Mouse (Mus musculus) C2C12 (cell line): ENCODE measurements around the gene Naxd. TPM values are rescaled to one million over a fixed set of nuclear protein-coding genes. Genes with fewer than 3 reads are reported as not detected.

Experiments
- H3K27me3 ChIP-seq: one replicate; pipeline ENCODE4 v1.6.1; 2011; ENCODE audit not compliant: control insufficient read depth, insufficient read depth, insufficient read length
- H3K36me3 ChIP-seq: one replicate; pipeline ENCODE4 v1.6.1; 2011; ENCODE audit not compliant: control insufficient read depth, insufficient read depth
- H3K4me3 ChIP-seq: one replicate; pipeline ENCODE4 v1.5.1; 2011; ENCODE audit warnings: mild to moderate bottlenecking, control low read depth; ENCODE audit not compliant: poor library complexity, insufficient read depth, severe bottlenecking
- H3K79me2 ChIP-seq: one replicate; pipeline ENCODE4 v1.6.1; 2011; ENCODE audit not compliant: control insufficient read depth, insufficient read depth
- H3K79me3 ChIP-seq: one replicate; pipeline ENCODE4 v1.6.1; 2011; ENCODE audit warnings: low read depth, control low read depth
- H3ac ChIP-seq: one replicate; pipeline ENCODE3; 2011; ENCODE audit warnings: low read depth; ENCODE audit not compliant: control insufficient read depth, insufficient read length
- CEBPB ChIP-seq: IDR thresholded peaks from one replicate; pipeline ENCODE4 v1.6.1; 2011; ENCODE audit warnings: low read depth, mild to moderate bottlenecking, control low read depth, moderate library complexity
- CTCF ChIP-seq: IDR thresholded peaks from one replicate; pipeline ENCODE4 v1.5.1; 2011; ENCODE audit not compliant: control insufficient read depth, insufficient read depth, insufficient read length
- FOSL1 ChIP-seq: IDR thresholded peaks from one replicate; pipeline ENCODE4 v1.8.0; 2011; ENCODE audit warnings: mild to moderate bottlenecking, low read length; ENCODE audit not compliant: poor library complexity, insufficient read depth, severe bottlenecking
- MAX ChIP-seq: IDR thresholded peaks from one replicate; pipeline ENCODE4 v1.6.1; 2011; ENCODE audit warnings: mild to moderate bottlenecking, control low read depth
- MYOD1 ChIP-seq: IDR thresholded peaks from one replicate; pipeline ENCODE4 v1.6.1; 2011; ENCODE audit warnings: low read depth; ENCODE audit not compliant: control insufficient read depth, insufficient read length
- MYOG ChIP-seq: IDR thresholded peaks from one replicate; pipeline ENCODE4 v1.6.1; 2011; ENCODE audit not compliant: control insufficient read depth, insufficient read length; ENCODE audit errors: extremely low read depth
- USF1 ChIP-seq: IDR thresholded peaks from one replicate; pipeline ENCODE4 v1.6.1; 2011; ENCODE audit warnings: low read depth, mild to moderate bottlenecking, control low read depth, moderate library complexity
- polyA plus RNA-seq: library from polyadenylated mRNA; unstranded; fragments of >200 nt; fragmentation: generic; extraction: Trizol; gene quantifications from one replicate; pipeline ENCODE4 v1.2.1, GENCODE M21; 2012; ENCODE audit warnings: missing spikeins

Gene Naxd
- polyA plus RNA-seq, 1 experiment, result 51.0 TPM

DNA sequence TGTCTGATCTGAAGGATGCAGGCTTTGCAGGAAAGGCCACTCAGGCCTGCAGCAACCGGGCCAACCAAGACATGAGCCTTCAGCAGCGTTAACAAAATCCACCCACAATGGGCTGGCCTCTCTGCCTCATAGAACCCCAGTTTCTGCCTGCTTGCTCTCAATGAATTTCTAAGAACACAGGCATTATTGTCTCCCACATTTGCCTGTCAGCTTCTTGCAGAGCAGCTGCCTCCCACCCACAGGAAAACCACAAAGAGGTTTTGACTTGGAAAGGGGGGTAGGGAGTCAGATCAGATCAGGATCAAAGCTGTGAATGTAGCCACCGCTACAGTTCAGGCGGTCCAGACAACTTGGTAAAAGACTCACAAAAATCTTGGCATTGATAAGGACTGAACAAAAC lies 44.3 kb upstream of the Naxd start:
- H3K36me3 ChIP-seq, result peaks cover 3% of the 10 kb centered on the region
- H3K27me3 ChIP-seq, result no peaks in the 10 kb centered on the region
- H3K79me3 ChIP-seq, result no peaks in the 10 kb centered on the region
- TF ChIP-seq MYOG, result no peak
- no peak for TF ChIP-seq CEBPB
- TF ChIP-seq USF1, result no peak
- no peak for TF ChIP-seq MAX
- peak; percentile 31 for TF ChIP-seq MYOD1
- no peak for TF ChIP-seq FOSL1
- H3ac ChIP-seq, result no peak overlapping the region
- no peak overlapping the region for H3K4me3 ChIP-seq
- no peaks in the 10 kb centered on the region for H3K79me2 ChIP-seq

DNA sequence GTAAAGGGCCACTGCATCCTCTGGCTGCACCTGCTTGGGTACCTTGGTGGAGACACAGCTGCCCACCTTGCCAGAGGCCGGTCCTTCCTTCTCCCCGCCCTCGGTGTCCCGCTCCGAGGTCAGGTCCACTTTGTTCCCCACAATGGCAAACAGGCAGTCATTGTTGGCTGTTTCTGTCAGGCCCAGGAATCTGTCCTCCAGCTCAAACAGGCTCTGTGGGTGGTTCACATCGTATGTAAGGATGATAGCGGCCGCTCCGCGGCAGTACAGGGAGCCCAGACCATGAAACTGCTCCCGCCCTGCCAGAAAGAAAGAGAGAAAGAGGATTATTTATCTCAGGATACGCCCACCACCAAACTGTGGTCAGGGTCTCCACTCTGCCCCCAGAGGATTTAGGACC lies 43.1 kb upstream of the Naxd start:
- Histone ChIP-seq H3ac (no peak overlapping the region), H3K79me2 (no peaks in the 10 kb centered on the region), H3K36me3 (no peaks in the 10 kb centered on the region), H3K79me3 (no peaks in the 10 kb centered on the region), H3K27me3 (no peaks in the 10 kb centered on the region), H3K4me3 (no peak overlapping the region)
- TF ChIP-seq USF1, result no peak
- TF ChIP-seq MYOD1, result no peak
- no peak for TF ChIP-seq CEBPB
- TF ChIP-seq FOSL1, result no peak
- no peak for TF ChIP-seq MYOG
- TF ChIP-seq CTCF, result no peak
- no peak for TF ChIP-seq MAX

DNA sequence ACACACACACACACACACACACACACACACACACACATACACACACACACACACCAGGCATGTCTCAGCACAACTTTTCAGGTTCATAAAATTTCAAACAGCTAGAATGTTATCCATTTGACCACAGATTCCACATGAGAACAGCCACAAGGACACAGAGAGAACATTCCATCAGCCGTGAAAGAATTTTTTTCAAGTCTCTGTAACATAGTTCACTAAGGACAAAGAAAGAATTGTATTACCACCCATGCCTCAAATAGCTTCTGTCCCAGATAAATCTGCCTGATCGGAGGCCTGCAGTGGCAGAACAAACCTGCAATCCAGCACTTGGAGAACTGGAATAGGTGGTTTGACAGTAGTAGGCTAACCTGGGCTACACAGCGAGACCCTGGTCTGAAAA lies 40.0 kb upstream of the Naxd start:
- no peaks in the 10 kb centered on the region for H3K36me3 ChIP-seq
- no peak overlapping the region for H3K4me3 ChIP-seq
- TF ChIP-seq USF1 (no peak), MAX (no peak), MYOG (no peak), MYOD1 (no peak), CEBPB (no peak), CTCF (no peak), FOSL1 (no peak)
- no peaks in the 10 kb centered on the region for H3K79me2 ChIP-seq
- no peaks in the 10 kb centered on the region for H3K27me3 ChIP-seq
- no peaks in the 10 kb centered on the region for H3K79me3 ChIP-seq
- H3ac ChIP-seq, result no peak overlapping the region

GRCm38 (mm10) chr8:11457981-11458836 lies 39.1 kb upstream of the Naxd start:
- Histone ChIP-seq H3K27me3 (no peaks in the 10 kb centered on the region), H3K79me3 (no peaks in the 10 kb centered on the region), H3ac (no peak overlapping the region), H3K36me3 (no peaks in the 10 kb centered on the region), H3K4me3 (no peak overlapping the region), H3K79me2 (no peaks in the 10 kb centered on the region)
- no peak for TF ChIP-seq CTCF
- no peak for TF ChIP-seq USF1
- TF ChIP-seq FOSL1, result no peak
- no peak for TF ChIP-seq MAX

DNA sequence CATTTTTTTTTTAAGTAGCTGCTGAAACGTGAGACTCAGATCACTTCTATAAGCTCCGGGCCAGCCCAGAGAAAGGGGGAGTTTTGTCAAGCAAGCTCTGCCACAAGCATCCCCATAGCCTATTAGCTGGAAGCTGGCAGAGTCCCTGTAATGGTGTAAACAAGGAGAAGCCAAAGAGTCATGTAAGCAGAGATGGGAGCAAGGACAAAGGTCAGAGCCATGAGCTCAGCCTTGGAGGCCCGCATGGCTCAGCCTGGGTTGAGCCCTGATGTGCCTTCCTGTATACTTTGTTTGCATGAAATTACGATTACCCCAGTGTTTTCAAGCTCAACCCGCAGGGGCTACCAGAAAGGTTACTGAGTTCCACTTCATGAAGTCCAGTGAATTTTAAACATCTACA lies 38.3 kb upstream of the Naxd start:
- H3ac ChIP-seq, result no peak overlapping the region
- H3K36me3 ChIP-seq, result no peaks in the 10 kb centered on the region
- TF ChIP-seq MAX (no peak), MYOD1 (no peak), CEBPB (no peak), MYOG (no peak), CTCF (no peak), USF1 (no peak), FOSL1 (no peak)
- H3K79me2 ChIP-seq, result no peaks in the 10 kb centered on the region
- H3K79me3 ChIP-seq, result no peaks in the 10 kb centered on the region
- H3K4me3 ChIP-seq, result no peak overlapping the region
- H3K27me3 ChIP-seq, result no peaks in the 10 kb centered on the region

DNA sequence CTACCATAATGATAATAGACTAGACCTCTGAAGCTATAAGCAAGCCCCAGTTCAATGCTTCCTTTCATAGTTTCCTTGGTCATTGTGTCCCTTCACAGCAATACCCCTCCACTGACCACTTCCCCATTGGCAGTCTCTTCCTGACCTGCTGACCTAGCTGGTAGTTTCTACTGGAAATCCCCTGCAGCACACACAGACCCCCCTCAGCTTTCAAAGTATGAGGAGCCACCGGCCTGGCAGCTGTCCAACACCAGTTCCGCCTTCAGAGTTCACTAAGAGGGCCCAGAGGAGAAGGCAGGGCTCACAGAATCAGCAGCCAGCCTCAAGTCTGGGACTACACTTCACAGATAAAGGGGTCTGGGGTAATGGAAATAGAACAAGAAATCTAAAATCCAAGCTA lies 36.4 kb upstream of the Naxd start:
- Histone ChIP-seq H3K27me3 (no peaks in the 10 kb centered on the region), H3ac (no peak overlapping the region), H3K79me3 (no peaks in the 10 kb centered on the region), H3K4me3 (no peak overlapping the region), H3K79me2 (no peaks in the 10 kb centered on the region), H3K36me3 (no peaks in the 10 kb centered on the region)
- TF ChIP-seq MAX, result no peak
- no peak for TF ChIP-seq FOSL1
- no peak for TF ChIP-seq CTCF
